Mouse (Mus musculus) gastrocnemius, adult 2 months (tissue): ENCODE data around the gene Pde11a. TPM values are rescaled to one million over a fixed set of nuclear protein-coding genes. Genes with fewer than 3 reads are reported as not detected.
"Not testable (repeated sequence)": the region's sequence is repeated elsewhere in the genome, so short reads cannot be mapped to it uniquely, and the experiment has no call there.

Experiments
- DNase-seq: peaks from one replicate; pipeline ENCODE4 v3.0.0; 2022
- H3K27ac ChIP-seq: fragments of 200-600 bp; 2 replicates; pipeline ENCODE4 v1.8.1; 2022; ENCODE audit warnings: mild to moderate bottlenecking
- H3K4me3 ChIP-seq: fragments of 200-600 bp; 2 replicates; pipeline ENCODE4 v1.8.1; 2022; ENCODE audit warnings: mild to moderate bottlenecking, moderate library complexity
- CTCF ChIP-seq: fragments of 200-600 bp; IDR thresholded peaks from 2 replicates; pipeline ENCODE4 v1.8.1; 2022; ENCODE audit warnings: antibody characterized with exemption, mild to moderate bottlenecking, moderate library complexity
- intact Hi-C: fragments of 180-260 bp; cut with DNase I; formaldehyde crosslinking; loops from one replicate; pipeline ENCODE4 v1.15.1; 2025
- total RNA-seq, 2 experiments: library from RNA; stranded (reverse); gene quantifications; 2 replicates each; pipeline ENCODE4 v1.2.3; 2021

Gene Pde11a
- total RNA-seq, 2 experiments from 2014 or later: 0.17 to 0.33 TPM

- no peak overlapping the region for H3K27ac ChIP-seq
- intact Hi-C loops: no loop called here
- no peak overlapping the region for H3K4me3 ChIP-seq
- DNase-seq: no peak
- TF ChIP-seq CTCF: no peak
These were observed 339.9 kb downstream of the Pde11a start for GRCm38 (mm10) chr2:75998692-75999091.

DNA sequence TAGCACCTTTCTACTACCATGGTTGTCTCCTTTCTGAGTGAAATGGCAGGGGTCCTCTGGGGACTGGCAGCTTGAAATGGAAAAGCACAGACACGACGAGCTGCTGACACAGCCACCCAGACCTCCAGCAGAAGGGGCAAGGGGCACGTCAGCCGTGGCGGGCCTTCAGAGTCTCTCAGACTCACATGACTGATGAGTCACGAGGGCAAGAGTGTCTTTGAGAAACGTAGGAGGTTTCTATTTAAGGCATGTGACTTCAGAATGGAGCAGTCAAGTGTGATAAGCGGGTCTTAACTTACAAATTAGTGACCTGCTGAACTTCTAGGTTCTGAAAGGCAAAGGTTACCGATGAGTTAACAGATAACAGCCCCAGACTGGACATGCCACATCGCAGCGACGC lies 340.8 kb downstream of the Pde11a start:
- H3K27ac ChIP-seq: no peak overlapping the region
- no peak for DNase-seq
- no peak overlapping the region for H3K4me3 ChIP-seq
- intact Hi-C loops: no loop called here
- no peak for TF ChIP-seq CTCF

- TF ChIP-seq CTCF: no peak
- Histone ChIP-seq H3K4me3 (no peak overlapping the region), H3K27ac (no peak overlapping the region)
- intact Hi-C loops: no loop called here
- DNase-seq: no peak
These were observed 343.7 kb downstream of the Pde11a start for GRCm38 (mm10) chr2:75994841-75995240.

- no peak for TF ChIP-seq CTCF
- Histone ChIP-seq H3K4me3 (no peak overlapping the region), H3K27ac (no peak overlapping the region)
- no peak for DNase-seq
- intact Hi-C loops: loop anchor here (2.0 kb wide), 1 partner anchor 79 kb away; no protein-coding TSS in a partner anchor
These were observed 346.9 kb downstream of the Pde11a start for GRCm38 (mm10) chr2:75991581-75992205.

DNA sequence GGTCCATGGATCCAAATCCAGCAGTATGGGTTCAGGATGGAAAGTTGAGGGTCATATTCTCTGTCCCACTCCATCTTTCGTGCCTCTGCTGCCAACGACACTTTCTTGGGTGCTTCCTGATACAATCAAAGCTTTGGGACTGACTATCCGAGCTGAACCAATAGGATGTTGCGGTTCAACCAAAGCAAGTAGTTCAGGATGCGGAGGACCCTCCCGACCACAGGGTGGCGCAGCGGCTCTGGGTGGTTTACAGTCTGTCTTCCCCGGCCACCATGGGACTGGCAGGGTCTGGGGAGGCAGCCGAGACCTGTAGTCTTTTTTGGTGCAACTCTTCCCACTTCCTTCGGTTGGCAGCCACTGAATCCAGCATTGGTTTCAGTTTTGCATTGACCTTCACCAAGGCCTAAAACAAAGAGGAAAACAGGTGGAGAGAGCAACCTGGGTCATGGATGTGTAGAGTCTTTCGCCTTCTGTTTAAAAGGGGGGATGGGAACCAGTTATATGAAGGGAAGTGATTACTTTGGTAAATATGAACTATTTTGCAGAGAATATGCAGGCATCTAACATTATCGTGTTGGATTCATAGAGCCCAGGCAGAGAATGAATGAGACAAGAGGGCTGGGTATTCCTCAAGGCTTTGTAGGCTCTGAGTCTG lies 347.6 kb downstream of the Pde11a start:
- DNase-seq: peak; percentile 78
- Histone ChIP-seq H3K27ac (no peak overlapping the region), H3K4me3 (peak overlapping the region; percentile 34)
- TF ChIP-seq CTCF: peak; percentile 79
- intact Hi-C loops: loop anchor here (2.0 kb wide), 1 partner anchor 80 kb away; no protein-coding TSS in a partner anchor

DNA sequence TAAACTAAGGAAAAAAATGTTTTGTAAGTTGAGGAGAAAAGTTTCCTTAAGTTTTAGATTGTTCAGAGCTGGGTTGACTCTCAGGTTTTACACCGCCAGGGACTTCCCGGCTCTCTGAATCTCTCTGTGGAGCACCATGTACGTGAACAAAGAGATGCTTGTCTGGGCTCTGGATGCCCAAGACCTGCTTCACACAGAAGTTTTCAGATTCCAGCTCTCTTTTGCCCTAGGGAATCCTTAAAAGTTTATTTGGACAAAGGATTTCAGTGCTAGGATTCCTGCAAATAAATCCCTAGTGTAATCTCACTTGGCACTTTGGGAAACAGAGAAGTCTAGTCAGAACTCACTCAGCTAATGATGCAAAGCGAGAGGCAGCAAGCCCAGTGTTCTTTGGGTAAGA lies 348.9 kb downstream of the Pde11a start:
- intact Hi-C loops: loop anchor here (2.0 kb wide), 1 partner anchor 81 kb away; no protein-coding TSS in a partner anchor
- no peak for DNase-seq
- Histone ChIP-seq H3K27ac (no peak overlapping the region), H3K4me3 (no peak overlapping the region)
- no peak for TF ChIP-seq CTCF

GRCm38 (mm10) chr2:75988779-75989363 lies 349.7 kb downstream of the Pde11a start:
- TF ChIP-seq CTCF: no peak
- H3K4me3 ChIP-seq: no peak overlapping the region
- DNase-seq: no peak
- H3K27ac ChIP-seq: no peak overlapping the region
- intact Hi-C loops: no loop called here

DNA sequence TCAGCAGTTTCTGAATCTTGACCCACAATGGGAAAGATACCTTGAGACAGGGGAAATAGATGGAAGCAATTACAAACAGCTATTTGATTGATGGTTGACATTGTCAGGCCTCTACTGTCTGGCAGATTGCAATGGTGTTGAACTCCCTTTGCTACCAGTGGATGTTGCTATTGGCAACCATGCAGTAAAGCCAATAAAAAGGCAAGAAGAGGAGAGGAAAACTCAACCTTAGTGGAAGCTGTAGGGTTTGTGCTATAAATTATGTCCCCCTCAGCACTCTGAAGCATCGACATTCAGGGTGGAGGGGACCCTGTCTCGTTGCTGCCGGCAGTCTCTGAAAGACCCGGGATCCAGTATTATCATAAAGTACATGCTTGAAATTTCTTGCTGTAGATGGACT lies 350.2 kb downstream of the Pde11a start:
- no peak for TF ChIP-seq CTCF
- Histone ChIP-seq H3K4me3 (no peak overlapping the region), H3K27ac (no peak overlapping the region)
- intact Hi-C loops: no loop called here
- DNase-seq: no peak

GRCm38 (mm10) chr2:75987739-75988138 lies 350.8 kb downstream of the Pde11a start:
- intact Hi-C loops: no loop called here
- DNase-seq: no peak
- no peak overlapping the region for H3K27ac ChIP-seq
- no peak for TF ChIP-seq CTCF
- no peak overlapping the region for H3K4me3 ChIP-seq

- peak; percentile 98 for TF ChIP-seq CTCF
- no peak overlapping the region for H3K4me3 ChIP-seq
- no peak overlapping the region for H3K27ac ChIP-seq
- intact Hi-C loops: no loop called here
- DNase-seq: peak; percentile 43
These were observed 353.4 kb downstream of the Pde11a start for GRCm38 (mm10) chr2:75985124-75985523.

- intact Hi-C loops: loop anchor here (5.0 kb wide), 1 partner anchor 47 kb away; the partner anchor contains the start of gene Ttc30b
- H3K27ac ChIP-seq: no peak overlapping the region
- no peak for DNase-seq
- no peak for TF ChIP-seq CTCF
- H3K4me3 ChIP-seq: no peak overlapping the region
These were observed 354.7 kb downstream of the Pde11a start for GRCm38 (mm10) chr2:75983847-75984246.

- Histone ChIP-seq H3K27ac (no peak overlapping the region), H3K4me3 (no peak overlapping the region)
- intact Hi-C loops: loop anchor here (5.0 kb wide), 1 partner anchor 46 kb away; the partner anchor contains the start of gene Ttc30b
- DNase-seq: no peak
- no peak for TF ChIP-seq CTCF
These were observed 355.5 kb downstream of the Pde11a start for GRCm38 (mm10) chr2:75983091-75983490.

GRCm38 (mm10) chr2:75982626-75983025 lies 355.9 kb downstream of the Pde11a start:
- intact Hi-C loops: loop anchor here (5.0 kb wide), 1 partner anchor 45 kb away; the partner anchor contains the start of gene Ttc30b
- H3K27ac ChIP-seq: no peak overlapping the region
- H3K4me3 ChIP-seq: no peak overlapping the region
- DNase-seq: no peak
- TF ChIP-seq CTCF: peak; percentile 3; the same call in 1 of the 2 replicates

GRCm38 (mm10) chr2:75981440-75982081 lies 357.0 kb downstream of the Pde11a start, which contains the start of gene Ttc30a1:
Gene Ttc30a1 (minus strand): TSS chr2:75981967.
- peak; percentile 75 for DNase-seq
- Histone ChIP-seq H3K27ac (peak within 1 kb of the TSS; percentile 84), H3K4me3 (peak within 1 kb of the TSS; percentile 87)
- intact Hi-C loops: loop anchor here (5.0 kb wide), 1 partner anchor 44 kb away; the partner anchor contains the start of gene Ttc30b

- not testable (repeated sequence) for DNase-seq
- peak overlapping the region; percentile 87 for H3K4me3 ChIP-seq
- intact Hi-C loops: loop anchor here (5.0 kb wide), 1 partner anchor 44 kb away; the partner anchor contains the start of gene Ttc30b
- peak overlapping the region; percentile 84; the same call in 1 of the 2 replicates for H3K27ac ChIP-seq
These were observed 357.6 kb downstream of the Pde11a start for GRCm38 (mm10) chr2:75980933-75981439.

- DNase-seq, H3K27ac ChIP-seq, intact Hi-C loops: not testable (repeated sequence)
- peak within 1 kb of the TSS; percentile 38; the same call in 1 of the 2 replicates for H3K4me3 ChIP-seq
These were observed 360.7 kb downstream of the Pde11a start, which contains the start of gene Ttc30a2 for GRCm38 (mm10) chr2:75977752-75978368. Gene Ttc30a2 (minus strand): TSS chr2:75978170.

GRCm38 (mm10) chr2:75976070-75976469 lies 362.5 kb downstream of the Pde11a start:
- DNase-seq, H3K27ac ChIP-seq, intact Hi-C loops, H3K4me3 ChIP-seq: not testable (repeated sequence)
